Mouse (Mus musculus): ENCODE data around the gene Gsg1. TPM values are rescaled to one million over a fixed set of nuclear protein-coding genes. Genes with fewer than 3 reads are reported as not detected.
A peak's percentile ranks its signal among the peaks of the same experiment; 100 is the strongest.

The Gsg1 gene
- polyA plus RNA-seq, 1 experiment, result not detected

- Histone ChIP-seq H3K9ac (ENCODE audit: low read depth, poor library complexity, severe bottlenecking) (no peak overlapping the region), H3K36me3 (ENCODE audit: control insufficient read depth, insufficient read depth, low read length, poor library complexity, severe bottlenecking) (no peaks in the 10 kb centered on the region), H3K27me3 (ENCODE audit: control insufficient read depth, insufficient read depth, low read length, poor library complexity, severe bottlenecking) (no peaks in the 10 kb centered on the region), H3K9me3 (replicated peaks; ENCODE audit: control insufficient read depth, insufficient read depth, low read length, poor library complexity, severe bottlenecking) (no peaks in the 10 kb centered on the region), H3K4me1 (ENCODE audit: control insufficient read depth, insufficient read depth, low read length) (no peaks in the 10 kb centered on the region), H3K27ac (ENCODE audit: insufficient read depth, low read length) (no peak overlapping the region), H3K4me3 (ENCODE audit: low read depth, low read length) (no peak overlapping the region)
- TF ChIP-seq EP300 (IDR thresholded peaks at IDR 0.05; ENCODE audit: insufficient read depth, low read depth, low read length) (no peak), CTCF (IDR thresholded peaks at IDR 0.05; ENCODE audit: low read depth, low read length) (peak; percentile 37), POLR2A (IDR thresholded peaks at IDR 0.05; ENCODE audit: insufficient read depth, low read length) (no peak)
Observed at GRCm38 (mm10) chr6:135202668-135203067, 51.5 kb downstream of the Gsg1 start.

GRCm38 (mm10) chr6:135200122-135200957 is 53.8 kb downstream of the Gsg1 start:
- Histone ChIP-seq H3K9ac (ENCODE audit: low read depth, poor library complexity, severe bottlenecking) (no peak overlapping the region), H3K9me3 (replicated peaks; ENCODE audit: control insufficient read depth, insufficient read depth, low read length, poor library complexity, severe bottlenecking) (no peaks in the 10 kb centered on the region), H3K27ac (ENCODE audit: insufficient read depth, low read length) (no peak overlapping the region), H3K4me3 (ENCODE audit: low read depth, low read length) (no peak overlapping the region), H3K27me3 (ENCODE audit: control insufficient read depth, insufficient read depth, low read length, poor library complexity, severe bottlenecking) (no peaks in the 10 kb centered on the region), H3K4me1 (ENCODE audit: control insufficient read depth, insufficient read depth, low read length) (no peaks in the 10 kb centered on the region), H3K36me3 (ENCODE audit: control insufficient read depth, insufficient read depth, low read length, poor library complexity, severe bottlenecking) (no peaks in the 10 kb centered on the region)
- TF ChIP-seq EP300 (IDR thresholded peaks at IDR 0.05; ENCODE audit: insufficient read depth, low read depth, low read length), result no peak
- no peak for TF ChIP-seq POLR2A (IDR thresholded peaks at IDR 0.05; ENCODE audit: insufficient read depth, low read length)
- no peak for TF ChIP-seq CTCF (IDR thresholded peaks at IDR 0.05; ENCODE audit: low read depth, low read length)

- H3K9ac ChIP-seq (ENCODE audit: low read depth, poor library complexity, severe bottlenecking), result peak overlapping the region; percentile 64; the same call in 1 of the 2 replicates
- H3K4me3 ChIP-seq (ENCODE audit: low read depth, low read length), result no peak overlapping the region
- no peaks in the 10 kb centered on the region for H3K27me3 ChIP-seq (ENCODE audit: control insufficient read depth, insufficient read depth, low read length, poor library complexity, severe bottlenecking)
- H3K36me3 ChIP-seq (ENCODE audit: control insufficient read depth, insufficient read depth, low read length, poor library complexity, severe bottlenecking), result no peaks in the 10 kb centered on the region
- no peaks in the 10 kb centered on the region for H3K4me1 ChIP-seq (ENCODE audit: control insufficient read depth, insufficient read depth, low read length)
- no peak overlapping the region for H3K27ac ChIP-seq (ENCODE audit: insufficient read depth, low read length)
- no peaks in the 10 kb centered on the region for H3K9me3 ChIP-seq (replicated peaks; ENCODE audit: control insufficient read depth, insufficient read depth, low read length, poor library complexity, severe bottlenecking)
- TF ChIP-seq CTCF (IDR thresholded peaks at IDR 0.05; ENCODE audit: low read depth, low read length) (no peak), POLR2A (IDR thresholded peaks at IDR 0.05; ENCODE audit: insufficient read depth, low read length) (no peak), EP300 (IDR thresholded peaks at IDR 0.05; ENCODE audit: insufficient read depth, low read depth, low read length) (no peak)
Observed at GRCm38 (mm10) chr6:135198726-135199125, 55.4 kb downstream of the Gsg1 start.

GRCm38 (mm10) chr6:135197921-135198532 is 56.1 kb downstream of the Gsg1 start, which contains the start of the genes Fam234b and Hebp1:
Fam234b (plus strand) TSS chr6:135197977.
Hebp1 (minus strand) TSS chr6:135198022.
- no peak for TF ChIP-seq EP300 (IDR thresholded peaks at IDR 0.05; ENCODE audit: insufficient read depth, low read depth, low read length)
- TF ChIP-seq CTCF (IDR thresholded peaks at IDR 0.05; ENCODE audit: low read depth, low read length), result no peak
- TF ChIP-seq POLR2A (IDR thresholded peaks at IDR 0.05; ENCODE audit: insufficient read depth, low read length), result no peak
- Histone ChIP-seq H3K9ac (ENCODE audit: low read depth, poor library complexity, severe bottlenecking) (peak within 1 kb of the TSS; percentile 64), H3K4me1 (ENCODE audit: control insufficient read depth, insufficient read depth, low read length) (no peaks in the 10 kb centered on the region), H3K9me3 (replicated peaks; ENCODE audit: control insufficient read depth, insufficient read depth, low read length, poor library complexity, severe bottlenecking) (no peaks in the 10 kb centered on the region), H3K27ac (ENCODE audit: insufficient read depth, low read length) (no peak within 1 kb of the TSS), H3K27me3 (ENCODE audit: control insufficient read depth, insufficient read depth, low read length, poor library complexity, severe bottlenecking) (no peaks in the 10 kb centered on the region), H3K4me3 (ENCODE audit: low read depth, low read length) (peak within 1 kb of the TSS; percentile 70), H3K36me3 (ENCODE audit: control insufficient read depth, insufficient read depth, low read length, poor library complexity, severe bottlenecking) (no peaks in the 10 kb centered on the region)

- no peaks in the 10 kb centered on the region for H3K9me3 ChIP-seq (replicated peaks; ENCODE audit: control insufficient read depth, insufficient read depth, low read length, poor library complexity, severe bottlenecking)
- H3K4me3 ChIP-seq (ENCODE audit: low read depth, low read length), result peak overlapping the region; percentile 70
- H3K27ac ChIP-seq (ENCODE audit: insufficient read depth, low read length), result no peak overlapping the region
- no peaks in the 10 kb centered on the region for H3K27me3 ChIP-seq (ENCODE audit: control insufficient read depth, insufficient read depth, low read length, poor library complexity, severe bottlenecking)
- H3K9ac ChIP-seq (ENCODE audit: low read depth, poor library complexity, severe bottlenecking), result peak overlapping the region; percentile 64
- no peaks in the 10 kb centered on the region for H3K4me1 ChIP-seq (ENCODE audit: control insufficient read depth, insufficient read depth, low read length)
- TF ChIP-seq CTCF (IDR thresholded peaks at IDR 0.05; ENCODE audit: low read depth, low read length), result no peak
- no peak for TF ChIP-seq POLR2A (IDR thresholded peaks at IDR 0.05; ENCODE audit: insufficient read depth, low read length)
- no peak for TF ChIP-seq EP300 (IDR thresholded peaks at IDR 0.05; ENCODE audit: insufficient read depth, low read depth, low read length)
- H3K36me3 ChIP-seq (ENCODE audit: control insufficient read depth, insufficient read depth, low read length, poor library complexity, severe bottlenecking), result no peaks in the 10 kb centered on the region
Observed at GRCm38 (mm10) chr6:135197446-135197845, 56.7 kb downstream of the Gsg1 start.

DNA sequence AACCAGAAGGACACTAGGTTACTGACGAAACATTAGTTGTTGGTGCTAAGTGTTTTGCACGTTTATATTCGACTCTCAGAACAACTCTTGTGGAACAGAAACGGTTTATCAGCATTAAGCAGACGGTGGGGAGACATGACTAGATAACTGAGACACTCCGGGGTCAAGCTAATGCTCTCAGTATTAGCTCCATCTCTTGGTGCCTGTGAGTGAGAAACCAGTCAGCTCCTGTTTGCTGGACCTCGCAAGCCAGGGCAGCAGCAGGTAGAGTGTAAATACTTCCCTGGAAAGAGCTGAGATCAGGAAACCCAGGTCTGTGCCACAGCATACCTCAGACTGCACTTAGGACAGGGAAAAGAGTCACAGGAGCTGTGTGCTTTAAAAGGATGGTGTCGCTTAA is 57.4 kb downstream of the Gsg1 start:
- no peak overlapping the region for H3K9ac ChIP-seq (ENCODE audit: low read depth, poor library complexity, severe bottlenecking)
- H3K36me3 ChIP-seq (ENCODE audit: control insufficient read depth, insufficient read depth, low read length, poor library complexity, severe bottlenecking), result no peaks in the 10 kb centered on the region
- no peaks in the 10 kb centered on the region for H3K27me3 ChIP-seq (ENCODE audit: control insufficient read depth, insufficient read depth, low read length, poor library complexity, severe bottlenecking)
- H3K27ac ChIP-seq (ENCODE audit: insufficient read depth, low read length), result no peak overlapping the region
- no peaks in the 10 kb centered on the region for H3K9me3 ChIP-seq (replicated peaks; ENCODE audit: control insufficient read depth, insufficient read depth, low read length, poor library complexity, severe bottlenecking)
- no peak for TF ChIP-seq CTCF (IDR thresholded peaks at IDR 0.05; ENCODE audit: low read depth, low read length)
- TF ChIP-seq EP300 (IDR thresholded peaks at IDR 0.05; ENCODE audit: insufficient read depth, low read depth, low read length), result no peak
- TF ChIP-seq POLR2A (IDR thresholded peaks at IDR 0.05; ENCODE audit: insufficient read depth, low read length), result no peak
- peaks cover under 1% of the 10 kb centered on the region for H3K4me1 ChIP-seq (ENCODE audit: control insufficient read depth, insufficient read depth, low read length)
- H3K4me3 ChIP-seq (ENCODE audit: low read depth, low read length), result no peak overlapping the region
